Mouse (Mus musculus): ENCODE results near the gene Gm11564.
"Not testable (repeated sequence)": the region's sequence is repeated elsewhere in the genome, so short reads cannot be mapped to it uniquely, and the experiment has no call there.

The Gm11564 gene

DNA sequence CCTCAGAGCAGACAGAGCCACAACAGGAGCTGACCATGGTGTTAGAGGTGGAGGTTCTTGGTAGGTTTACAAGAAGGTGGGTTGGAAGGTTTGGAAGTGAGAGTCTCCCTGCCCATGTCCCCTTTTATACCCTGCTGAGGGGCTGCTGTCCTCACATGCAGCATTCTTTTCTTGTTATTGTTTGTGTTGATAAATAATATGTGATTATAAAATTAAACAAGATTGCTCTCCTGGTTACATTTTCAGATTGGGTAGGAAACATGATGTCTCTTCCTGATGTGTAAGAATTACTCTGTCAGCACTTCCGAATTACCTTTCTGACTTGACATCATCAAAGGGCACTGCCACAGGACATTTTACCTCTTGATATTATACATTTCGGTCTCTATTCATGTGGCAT is at the start of gene Gm11564:
TSS of gene Gm11564 (minus strand) at position 101 of the 400 bp plus-strand sequence.
- not testable (repeated sequence) for DNase-seq (ENCODE audit: low spot score)

DNA sequence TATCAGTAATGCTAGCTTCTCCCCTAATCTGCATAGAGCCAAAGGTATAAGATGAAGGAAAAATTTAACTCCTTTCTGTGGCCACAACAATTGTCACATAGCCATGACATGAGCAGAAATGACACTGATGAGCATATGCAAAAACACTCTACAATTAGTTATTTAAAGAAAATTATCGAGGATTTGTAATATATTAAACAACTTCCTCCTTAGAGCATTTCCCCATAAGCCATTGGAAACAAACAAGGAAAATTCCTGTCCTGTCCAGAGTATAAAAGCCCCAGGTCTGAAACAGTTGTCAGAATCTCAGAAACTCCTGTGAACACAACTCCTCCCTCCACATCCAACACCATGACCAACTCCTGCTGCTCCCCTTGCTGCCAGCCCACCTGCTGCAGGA is 48.7 kb upstream of the Gm11564 start, which contains the start of gene Gm11559:
TSS of gene Gm11559 (plus strand) at position 301 of the 400 bp plus-strand sequence.
- not testable (repeated sequence) for DNase-seq (ENCODE audit: low spot score)

DNA sequence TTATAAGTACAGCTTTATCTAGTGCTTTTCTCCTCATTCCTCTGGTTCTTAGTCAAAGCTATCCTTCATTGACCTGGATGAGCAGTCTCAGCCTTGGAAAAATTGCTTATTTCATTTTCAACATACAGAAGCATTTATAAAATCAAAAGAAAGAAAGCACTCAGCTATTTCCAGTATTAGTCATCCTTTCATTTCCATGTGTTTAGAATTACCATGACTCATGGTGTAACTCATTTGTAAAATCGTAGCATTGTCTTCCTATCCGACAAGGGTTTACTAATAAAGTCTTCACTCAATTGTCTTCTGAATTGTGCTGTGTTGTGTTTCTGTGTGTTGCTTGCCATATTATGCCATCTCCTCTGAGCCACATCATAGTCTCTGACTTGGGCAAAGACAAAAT is 43.3 kb upstream of the Gm11564 start:
- DNase-seq (ENCODE audit: low spot score), result no peak

GRCm38 (mm10) chr11:99857617-99858016 is 42.2 kb upstream of the Gm11564 start, which contains the start of gene Gm11568:
Gene Gm11568, plus strand, starts transcription at chr11:99857917.
- DNase-seq (ENCODE audit: low spot score), result no peak

DNA sequence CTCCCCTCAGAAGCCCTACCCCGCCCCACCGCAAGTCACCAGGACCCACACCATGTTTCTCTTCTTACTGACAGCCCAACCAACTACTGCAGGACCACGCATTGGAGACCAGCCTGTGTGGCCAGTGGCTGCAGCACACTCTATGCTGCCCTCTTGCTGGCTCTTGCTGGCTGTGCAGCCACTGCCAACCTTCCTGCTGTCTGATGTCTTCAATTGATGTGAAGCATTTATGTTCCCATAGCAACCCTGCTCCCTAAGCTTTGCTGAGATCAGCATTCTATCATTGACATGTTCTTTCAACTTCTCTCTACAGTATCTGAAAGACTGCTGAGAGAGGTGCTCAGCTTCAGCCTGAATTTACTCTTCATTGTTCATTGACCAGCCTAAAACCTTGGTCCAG is 38.7 kb upstream of the Gm11564 start:
- DNase-seq (ENCODE audit: low spot score), result peak; percentile 52

DNA sequence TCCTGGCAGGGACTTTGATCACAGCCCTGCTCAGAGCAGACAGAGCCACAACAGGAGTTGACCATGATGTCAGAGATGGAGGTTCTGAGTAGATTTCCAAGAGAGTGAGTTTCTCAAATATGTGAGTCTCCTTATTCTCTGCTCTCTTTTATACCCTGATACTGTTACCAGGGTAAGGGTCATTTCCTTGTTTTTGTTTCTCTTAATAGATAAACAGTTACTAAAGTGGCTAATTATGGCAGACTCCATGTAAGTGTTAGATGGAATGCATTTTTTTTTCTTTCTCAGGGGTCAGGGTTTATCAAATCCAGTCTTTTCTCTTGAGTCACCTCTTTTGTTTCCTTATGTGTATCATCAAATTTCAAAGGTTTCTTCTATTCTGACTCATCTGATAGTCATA is 36.0 kb upstream of the Gm11564 start, which contains the start of gene Krtap4-16:
TSS of gene Krtap4-16 (minus strand) at position 101 of the 400 bp plus-strand sequence.
- no peak for DNase-seq (ENCODE audit: low spot score)

- DNase-seq (ENCODE audit: low spot score), result no peak
These were observed 31.3 kb upstream of the Gm11564 start for GRCm38 (mm10) chr11:99846746-99847145.

DNA sequence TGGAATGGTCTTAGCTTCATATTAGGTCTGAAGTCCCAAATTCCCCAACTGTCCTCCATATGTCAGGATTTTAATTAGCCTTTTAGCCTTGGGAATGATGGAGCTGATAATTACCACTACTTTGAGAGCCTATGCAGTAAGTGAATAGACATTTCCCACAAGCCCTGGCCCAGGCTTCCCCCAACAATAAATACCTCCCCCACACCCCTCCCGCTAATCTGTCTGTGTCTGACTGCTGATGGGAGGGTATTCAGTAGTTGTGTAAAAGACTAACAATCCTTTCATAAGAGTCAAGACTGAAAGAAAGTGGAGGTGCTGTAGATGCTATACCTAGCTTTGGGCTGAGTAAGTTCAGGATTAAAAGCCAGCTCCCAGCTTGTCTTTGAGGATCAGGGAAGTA is 26.7 kb upstream of the Gm11564 start:
- no peak for DNase-seq (ENCODE audit: low spot score)

DNA sequence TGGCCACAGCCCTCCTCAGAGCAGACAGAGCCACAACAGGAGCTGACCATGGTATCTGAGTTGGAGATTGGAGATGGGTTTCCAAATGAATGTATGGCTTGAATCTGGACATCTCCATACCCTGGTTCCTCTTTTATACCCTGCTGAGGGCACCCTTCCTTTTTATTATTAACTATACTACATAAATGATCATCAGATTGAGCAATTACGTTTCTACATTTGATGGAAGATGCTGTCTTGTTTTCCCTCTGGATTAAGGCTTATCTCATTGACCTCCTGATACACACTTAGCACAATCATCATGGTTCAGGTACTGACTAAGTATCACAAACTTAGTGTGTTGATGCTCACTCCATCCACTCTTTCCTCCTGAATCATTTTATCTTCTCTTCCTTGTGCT is 22.5 kb upstream of the Gm11564 start, which contains the start of gene 2300003K06Rik:
TSS of gene 2300003K06Rik (minus strand) at position 101 of the 400 bp plus-strand sequence.
- DNase-seq (ENCODE audit: low spot score), result no peak

DNA sequence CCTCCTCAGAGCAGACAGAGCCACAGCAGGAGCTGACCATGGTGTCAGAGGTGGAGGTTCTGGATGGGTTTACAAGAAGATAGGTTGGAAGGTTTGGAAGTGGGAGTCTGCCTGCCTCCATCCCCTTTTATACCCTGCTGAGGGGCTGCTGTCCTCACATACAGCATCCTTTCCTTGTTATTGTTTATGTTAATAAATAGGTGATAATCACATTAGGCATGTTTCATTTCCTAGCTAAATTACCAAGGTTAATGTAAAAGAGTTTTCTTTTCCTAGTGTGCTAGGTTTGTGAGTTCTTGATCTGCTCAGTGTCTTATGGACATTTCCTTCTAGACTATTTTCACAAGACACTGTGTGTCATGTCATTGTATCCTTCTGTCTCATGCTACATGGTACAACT is 5.7 kb downstream of the Gm11564 start, which contains the start of gene Krtap4-13:
TSS of gene Krtap4-13 (minus strand) at position 101 of the 400 bp plus-strand sequence.
- DNase-seq (ENCODE audit: low spot score), result not testable (repeated sequence)

GRCm38 (mm10) chr11:99804346-99804745 is 11.1 kb downstream of the Gm11564 start, which contains the start of gene Gm11554:
Gene Gm11554, minus strand, starts transcription at chr11:99804446.
- not testable (repeated sequence) for DNase-seq (ENCODE audit: low spot score)

DNA sequence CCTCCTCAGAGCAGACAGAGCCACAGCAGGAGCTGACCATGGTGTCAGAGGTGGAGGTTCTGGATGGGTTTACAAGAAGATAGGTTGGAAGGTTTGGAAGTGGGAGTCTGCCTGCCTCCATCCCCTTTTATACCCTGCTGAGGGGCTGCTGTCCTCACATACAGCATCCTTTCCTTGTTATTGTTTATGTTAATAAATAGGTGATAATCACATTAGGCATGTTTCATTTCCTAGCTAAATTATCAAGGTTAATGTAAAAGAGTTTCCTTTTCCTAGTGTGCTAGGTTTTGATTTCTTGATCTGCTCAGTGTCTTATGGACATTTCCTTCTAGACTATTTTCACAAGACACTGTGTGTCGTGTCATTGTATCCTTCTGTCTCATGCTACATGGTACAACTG is 16.6 kb downstream of the Gm11564 start, which contains the start of gene Gm11569:
TSS of gene Gm11569 (minus strand) at position 101 of the 400 bp plus-strand sequence.
- not testable (repeated sequence) for DNase-seq (ENCODE audit: low spot score)

- no peak for DNase-seq (ENCODE audit: low spot score)
These were observed 22.1 kb downstream of the Gm11564 start, which contains the start of gene Gm11596 for GRCm38 (mm10) chr11:99793367-99793766. Gene Gm11596, minus strand, starts transcription at chr11:99793467.

DNA sequence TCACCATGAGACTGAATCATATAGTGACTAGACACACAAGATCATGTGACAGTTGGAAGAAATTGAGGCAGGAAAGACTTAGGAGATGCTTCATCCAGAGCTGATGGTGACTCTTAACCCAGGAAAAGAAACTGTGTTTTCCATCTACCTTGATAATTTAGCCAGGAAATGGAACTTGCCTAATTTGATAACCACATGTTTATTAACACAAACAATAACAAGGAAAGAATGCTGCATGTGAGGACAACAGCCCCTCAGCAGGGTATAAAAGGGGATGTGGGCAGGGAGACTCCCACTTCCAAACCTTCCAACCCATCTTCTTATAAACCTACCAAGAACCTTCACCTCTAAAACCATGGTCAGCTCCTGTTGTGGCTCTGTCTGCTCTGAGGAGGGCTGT is 30.6 kb downstream of the Gm11564 start, which contains the start of gene Krtap4-9:
TSS of gene Krtap4-9 (plus strand) at position 301 of the 400 bp plus-strand sequence.
- DNase-seq (ENCODE audit: low spot score), result not testable (repeated sequence)

- no peak for DNase-seq (ENCODE audit: low spot score)
These were observed 34.9 kb downstream of the Gm11564 start, which contains the start of gene Krtap4-8 for GRCm38 (mm10) chr11:99780604-99781003. Gene Krtap4-8, minus strand, starts transcription at chr11:99780704.

- DNase-seq (ENCODE audit: low spot score), result peak; percentile 10
These were observed 37.1 kb downstream of the Gm11564 start for GRCm38 (mm10) chr11:99778401-99778800.

DNA sequence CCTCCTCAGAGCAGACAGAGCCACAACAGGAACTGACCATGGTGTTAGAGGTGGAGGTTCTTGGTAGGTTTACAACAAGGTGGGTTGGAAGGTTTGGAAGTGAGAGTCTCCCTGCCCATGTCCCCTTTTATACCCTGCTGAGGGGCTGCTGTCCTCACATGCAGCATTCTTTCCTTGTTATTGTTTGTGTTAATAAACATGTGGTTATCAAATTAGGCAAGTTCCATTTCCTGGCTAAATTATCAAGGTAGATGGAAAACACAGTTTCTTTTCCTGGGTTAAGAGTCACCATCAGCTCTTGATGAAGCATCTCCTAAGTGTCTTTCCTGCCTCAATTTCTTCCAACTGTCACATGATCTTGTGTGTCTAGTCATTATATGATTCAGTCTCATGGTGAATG is 42.7 kb downstream of the Gm11564 start, which contains the start of gene Gm11595:
TSS of gene Gm11595 (minus strand) at position 101 of the 400 bp plus-strand sequence.
- DNase-seq (ENCODE audit: low spot score), result not testable (repeated sequence)

DNA sequence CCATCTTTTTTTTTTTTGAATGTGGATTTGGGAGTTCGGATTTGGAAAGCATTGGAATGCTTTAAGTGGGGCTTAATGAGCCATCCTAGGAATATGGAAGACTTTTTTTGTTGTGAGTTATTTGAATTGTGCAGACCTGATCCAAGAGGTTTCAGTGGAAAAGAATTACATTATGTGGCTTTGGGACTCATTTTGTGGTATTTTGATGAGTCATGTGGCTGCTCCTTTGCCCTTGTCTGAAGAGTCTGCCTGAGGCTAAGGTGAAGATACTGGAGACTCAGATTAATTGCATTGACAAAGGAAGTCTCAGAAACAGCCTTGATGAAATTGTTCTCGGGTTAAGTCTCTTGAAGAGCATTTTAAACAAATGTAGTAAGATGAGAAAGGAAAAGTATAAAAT is 47.1 kb downstream of the Gm11564 start:
- no peak for DNase-seq (ENCODE audit: low spot score)
